Mouse (Mus musculus) spleen, postnatal 14 days (tissue): Measurements from ENCODE around the gene Dtx1.

Source experiments
- DNase-seq, 2 experiments: peaks; one replicate each; pipeline ENCODE4 v3.0.0; 2021 to 2022; ENCODE audit warnings: low spot score in 2 of 2

The Dtx1 gene

DNA sequence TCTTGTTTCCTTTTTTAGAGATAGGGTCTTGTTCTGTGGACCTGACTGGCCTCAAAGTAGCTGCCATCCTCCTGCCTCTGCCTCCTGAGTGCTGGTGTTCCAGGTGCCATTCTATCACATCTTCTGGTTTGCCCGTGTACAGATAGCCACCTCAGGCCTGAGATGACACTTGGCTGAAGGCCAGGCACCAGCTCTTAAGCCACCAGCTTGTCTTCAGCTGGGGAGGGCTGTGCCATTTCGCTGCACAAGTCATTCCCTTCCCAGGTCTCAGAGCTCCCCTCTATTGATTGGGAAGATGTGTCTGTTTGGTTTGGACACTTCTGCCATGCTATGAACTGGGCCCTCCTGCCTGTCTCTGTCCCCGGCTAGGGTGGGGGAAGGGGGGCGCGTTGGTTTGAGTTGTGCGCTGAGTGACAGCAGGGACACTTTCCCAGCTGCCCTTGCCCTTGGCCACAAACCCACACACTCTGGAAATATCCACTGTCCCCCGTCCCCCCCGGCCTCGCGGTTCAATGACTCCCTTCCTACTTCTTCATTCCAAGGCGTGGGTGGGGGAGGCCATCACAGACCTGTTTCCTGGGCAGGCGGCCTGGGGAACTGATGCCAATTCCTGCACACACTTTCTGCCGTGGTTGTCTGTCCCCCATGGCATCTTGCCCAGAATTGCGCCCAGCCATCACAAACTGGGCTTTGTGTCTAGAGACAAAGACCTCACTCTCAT lies 68.2 kb downstream of the Dtx1 start:
- no peak for DNase-seq

DNA sequence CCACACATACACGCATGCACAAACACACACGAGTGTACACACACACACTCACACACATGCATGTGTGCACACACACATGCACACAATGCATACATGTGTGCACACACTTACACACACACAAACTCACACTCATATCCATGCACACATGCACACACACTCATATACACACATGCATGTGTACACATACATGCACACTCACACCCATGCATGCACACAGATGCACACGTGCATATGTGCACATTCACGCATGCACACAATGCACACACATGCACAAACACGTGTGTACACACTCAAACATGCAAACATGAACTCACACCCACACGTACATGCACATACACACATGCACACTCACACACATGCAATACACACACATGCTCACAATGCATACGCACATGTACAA lies 71.6 kb downstream of the Dtx1 start:
- DNase-seq = no peak

DNA sequence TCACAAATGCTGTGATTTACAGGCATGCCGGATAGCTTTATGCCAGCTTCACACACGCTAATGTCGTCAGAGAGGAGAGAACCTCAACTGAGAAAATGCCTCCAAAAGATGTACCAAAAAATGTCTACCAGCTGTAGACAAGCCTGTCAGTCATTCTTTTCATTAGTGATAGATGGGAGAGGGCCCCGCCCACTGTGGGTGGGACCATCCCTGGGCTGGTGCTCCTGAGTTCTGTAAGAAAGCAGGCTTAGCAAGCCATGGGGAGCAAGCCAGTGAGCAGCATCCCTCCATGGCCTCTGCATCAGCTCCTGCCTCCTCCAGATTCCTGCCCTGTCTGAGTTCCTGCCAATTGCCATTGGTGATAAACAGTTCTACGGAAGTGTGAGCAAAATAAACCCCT lies 76.1 kb downstream of the Dtx1 start:
- DNase-seq = no peak

- DNase-seq = no peak
Measured at GRCm38 (mm10) chr5:120634860-120635259, 76.9 kb downstream of the Dtx1 start.

GRCm38 (mm10) chr5:120634131-120634530 lies 77.6 kb downstream of the Dtx1 start, which contains the start of gene Cfap73:
Cfap73 (minus strand) TSS chr5:120634235.
- no peak for DNase-seq

GRCm38 (mm10) chr5:120631892-120632291 lies 79.8 kb downstream of the Dtx1 start:
- no peak for DNase-seq

GRCm38 (mm10) chr5:120631128-120631527 lies 80.6 kb downstream of the Dtx1 start:
- DNase-seq = no peak
